ENCODE assay signal across 18 mouse cellular contexts in genomic region chrX:41532511-41532910, GRCm38 (mm10).
A peak's percentile ranks its signal among the peaks of the same experiment; 100 is the strongest.
DNase-seq lines count a peak whose midpoint lies in the region; ATAC-seq lines count a peak whose summit lies in the region.
"Had no signal": no experiment of that assay in that cellular context is flagged by ENCODE, and none has a peak within 500 bp of the region (broad histone marks: within the 10 kb centered on the region; RNA-seq: fewer than 3 reads in every experiment).

No protein-coding gene starts in this region.

- peak; percentile 73 for ATAC-seq in granulocyte monocyte progenitor cell, adult 5-6 weeks (replicated peaks; ENCODE audit: poor library complexity, severe bottlenecking)
- ATAC-seq in megakaryocyte progenitor cell, adult 5-6 weeks (replicated peaks; ENCODE audit: poor library complexity), result 0 out of 2 replicates have a peak, but pooled peaks have one; percentile 31
- ATAC-seq: forebrain, embryonic 14.5 days; forebrain, embryonic 16.5 days had no signal

- peak; percentile 1 for DNase-seq in 416B (ENCODE audit: low read depth)
- peak; percentile 11 for DNase-seq in MEL-GATA-1-ER (ENCODE audit: extremely low read depth, low read depth)
- no peak for DNase-seq in left cerebral cortex, adult 18-20 months (ENCODE audit: low spot score in 2 of 2)
- DNase-seq in right cerebral cortex, adult 18-20 months, result no peak
- DNase-seq in ovary, postnatal 36 days (ENCODE audit: low spot score), result no peak
- DNase-seq: adrenal gland, adult 2 months; adrenal gland, postnatal 10 days; adrenal gland, postnatal 25 days; cerebellum, adult 11 months; cerebellum, adult 18-20 months; cerebellum, adult 8-10 months; cerebellum, postnatal 10 days; cerebellum, postnatal 25 days; embryo, embryonic 11 days had no signal

Comparison
In these comparisons a context has a peak if more than half of its experiments do, and no peak if none do; other contexts are left out.
1. DNase-seq: peak in 416B (single experiment) and MEL-GATA-1-ER (single experiment); none in left cerebral cortex, adult 18-20 months (0 of 2), right cerebral cortex, adult 18-20 months (single experiment) and ovary, postnatal 36 days (single experiment).